Mouse (Mus musculus) liver, embryonic 15.5 days (tissue): ENCODE measurements around the gene Ino80d. TPM values are rescaled to one million over a fixed set of nuclear protein-coding genes. Genes with fewer than 3 reads are reported as not detected.

Source experiments
- ATAC-seq: fragments of 200-750 bp; cut with Nextera tagmentation; 2 replicates; pipeline ENCODE4 v1.8.0; 2017; ENCODE audit warnings: moderate number of reproducible peaks, mild to moderate bottlenecking, moderate library complexity; ENCODE audit not compliant: insufficient read depth
- H3K27ac ChIP-seq: fragments of 300-500 bp; sonication (generic); replicated peaks from 2 replicates; pipeline ENCODE4 v1.5.1; 2015; ENCODE audit warnings: mild to moderate bottlenecking, inconsistent platforms
- H3K27me3 ChIP-seq: fragments of 300-500 bp; sonication (generic); 2 replicates; pipeline ENCODE4 v1.6.1; 2015; ENCODE audit warnings: mild to moderate bottlenecking, inconsistent platforms
- H3K36me3 ChIP-seq: fragments of 300-500 bp; sonication (generic); replicated peaks from 2 replicates; pipeline ENCODE4 v1.6.1; 2015; ENCODE audit warnings: moderate library complexity, mild to moderate bottlenecking, inconsistent platforms
- H3K4me1 ChIP-seq: fragments of 300-500 bp; sonication (generic); replicated peaks from 2 replicates; pipeline ENCODE4 v1.6.1; 2015; ENCODE audit warnings: inconsistent platforms
- H3K4me2 ChIP-seq: fragments of 300-500 bp; sonication (generic); 2 replicates; pipeline ENCODE4 v1.6.1; 2015; ENCODE audit warnings: moderate library complexity, mild to moderate bottlenecking, inconsistent platforms
- H3K4me3 ChIP-seq: fragments of 300-500 bp; sonication (generic); replicated peaks from 2 replicates; pipeline ENCODE4 v1.5.1; 2015; ENCODE audit warnings: mild to moderate bottlenecking, inconsistent platforms
- H3K9ac ChIP-seq: fragments of 300-500 bp; sonication (generic); 2 replicates; pipeline ENCODE4 v1.6.1; 2015; ENCODE audit warnings: moderate library complexity, mild to moderate bottlenecking, inconsistent platforms
- H3K9me3 ChIP-seq: fragments of 300-500 bp; sonication (generic); replicated peaks from 2 replicates; pipeline ENCODE4 v1.6.1; 2016; ENCODE audit warnings: inconsistent platforms
- WGBS: fragments of 180-500 bp; shearing (Covaris S2); methylation state at CpG from one replicate; pipeline ENCODE4 v1.1.7; 2015; ENCODE audit warnings: mixed read lengths; ENCODE audit not compliant: insufficient replicate concordance; 5-methylcytosine and 5-hydroxymethylcytosine counted together
- polyA plus RNA-seq: library from polyadenylated mRNA; unstranded; fragments of >200 nt; fragmentation: Nextera tagmentation; extraction: Ambion mirVana; gene quantifications from 2 replicates; pipeline ENCODE4 v1.2.1, GENCODE M21; 2015

Ino80d gene
- polyA plus RNA-seq, 1 experiment from 2014 or later: 4.6 TPM

DNA sequence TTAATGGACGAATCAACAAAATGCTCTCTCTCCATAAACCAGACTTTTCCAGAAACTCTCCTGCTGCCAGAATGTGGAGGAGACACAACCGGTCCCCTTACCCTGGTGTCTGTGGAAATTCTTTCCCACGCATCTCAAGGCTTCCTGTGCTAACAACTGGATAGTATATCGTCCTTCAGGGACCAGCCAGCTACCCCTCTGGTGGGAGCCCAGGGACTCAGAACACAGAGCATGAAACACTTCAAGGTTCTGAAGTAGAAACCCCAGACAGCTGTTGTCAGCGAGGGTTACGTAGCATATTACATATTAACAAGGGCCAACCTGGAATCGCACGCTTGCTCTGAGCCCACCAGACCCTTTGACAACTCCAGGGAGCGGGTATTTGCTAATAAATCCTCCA is 163.9 kb downstream of the Ino80d start:
- no peak overlapping the region for H3K27ac ChIP-seq
- no peak overlapping the region for H3K9ac ChIP-seq
- H3K4me2 ChIP-seq: no peak overlapping the region
- H3K27me3 ChIP-seq: no peaks in the 10 kb centered on the region
- H3K4me1 ChIP-seq: no peaks in the 10 kb centered on the region
- no peak for ATAC-seq
- H3K9me3 ChIP-seq: no peaks in the 10 kb centered on the region
- H3K4me3 ChIP-seq: no peak overlapping the region
- no peaks in the 10 kb centered on the region for H3K36me3 ChIP-seq
- 69% methylated on average over 9 of the region's 9 CpGs for WGBS

DNA sequence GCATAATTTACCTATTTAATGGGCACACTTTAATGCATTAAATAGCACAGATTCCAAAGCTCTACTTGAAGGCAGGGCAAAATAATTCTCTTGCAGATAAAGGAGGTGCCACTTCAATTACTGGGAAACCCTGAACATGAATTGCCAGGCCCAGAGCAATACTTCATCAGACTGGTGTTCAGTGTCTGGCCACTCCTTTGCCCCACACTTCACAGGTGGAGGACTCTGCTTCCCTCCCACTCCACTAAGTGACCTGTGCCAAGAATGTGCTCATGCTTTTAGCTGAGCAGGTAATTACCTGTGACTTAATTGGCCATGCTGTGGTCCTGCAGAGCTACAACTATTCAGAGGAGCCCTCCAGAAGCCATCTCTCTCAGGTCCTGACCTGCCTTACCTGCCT is 166.7 kb downstream of the Ino80d start:
- H3K4me3 ChIP-seq: no peak overlapping the region
- no peaks in the 10 kb centered on the region for H3K4me1 ChIP-seq
- H3K27me3 ChIP-seq: no peaks in the 10 kb centered on the region
- no peaks in the 10 kb centered on the region for H3K9me3 ChIP-seq
- H3K4me2 ChIP-seq: no peak overlapping the region
- no peak overlapping the region for H3K27ac ChIP-seq
- no peaks in the 10 kb centered on the region for H3K36me3 ChIP-seq
- no peak for ATAC-seq
- no peak overlapping the region for H3K9ac ChIP-seq

DNA sequence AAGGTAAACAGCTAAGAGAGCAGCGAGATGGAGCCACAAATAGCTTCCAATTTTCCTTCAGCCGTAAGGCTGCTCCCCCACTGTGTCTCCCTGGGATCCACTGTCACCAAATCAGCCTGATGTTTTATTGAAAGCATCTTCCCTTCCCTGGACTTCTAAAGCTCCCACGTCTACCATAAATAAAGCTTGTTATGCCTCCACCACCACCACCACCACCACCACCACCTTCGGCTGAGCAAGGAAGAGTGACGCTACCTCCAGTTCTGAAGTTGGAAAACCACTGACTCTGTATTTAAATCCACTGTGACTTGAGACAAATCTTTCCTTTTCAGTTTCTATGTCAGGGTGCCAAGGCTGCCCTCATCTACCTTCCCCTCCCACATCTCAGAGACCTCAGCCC is 167.5 kb downstream of the Ino80d start:
- Histone ChIP-seq H3K9ac (no peak overlapping the region), H3K36me3 (no peaks in the 10 kb centered on the region), H3K27me3 (no peaks in the 10 kb centered on the region), H3K4me1 (no peaks in the 10 kb centered on the region), H3K27ac (no peak overlapping the region), H3K4me2 (no peak overlapping the region), H3K4me3 (no peak overlapping the region), H3K9me3 (no peaks in the 10 kb centered on the region)
- 61% methylated on average over 5 of the region's 5 CpGs for WGBS
- ATAC-seq: no peak

DNA sequence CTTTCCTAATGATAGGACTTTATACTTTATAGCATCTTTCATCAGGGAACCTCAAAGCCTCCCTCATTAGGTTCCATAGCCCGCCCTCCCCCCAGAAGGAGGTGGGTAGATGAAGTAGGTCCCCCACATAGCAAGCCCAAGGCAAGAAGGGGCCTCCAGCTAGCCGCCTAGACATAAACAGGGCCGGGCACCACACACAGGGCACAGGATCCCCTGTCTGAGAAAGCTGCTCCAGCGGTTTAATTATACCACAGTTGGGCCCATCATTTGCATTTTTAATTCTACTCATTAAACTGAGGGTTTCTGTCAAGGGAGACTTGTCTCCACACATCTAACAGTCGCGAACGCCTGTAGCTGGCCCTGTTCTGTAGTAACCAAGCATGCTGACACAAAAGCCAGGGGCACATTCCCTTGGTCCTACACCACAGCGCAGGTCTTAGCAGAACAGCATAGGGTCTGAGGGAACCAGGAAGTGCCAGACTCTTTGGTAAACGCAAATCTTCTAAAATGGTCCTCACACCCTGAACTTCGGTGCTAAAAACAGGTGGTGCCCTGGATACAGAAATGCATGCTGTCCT is 179.6 kb downstream of the Ino80d start:
- no peak overlapping the region for H3K27ac ChIP-seq
- H3K27me3 ChIP-seq: no peaks in the 10 kb centered on the region
- 69% methylated on average over 10 of the region's 10 CpGs for WGBS
- ATAC-seq: no peak
- no peaks in the 10 kb centered on the region for H3K4me1 ChIP-seq
- no peak overlapping the region for H3K4me3 ChIP-seq
- no peaks in the 10 kb centered on the region for H3K36me3 ChIP-seq
- H3K9ac ChIP-seq: no peak overlapping the region
- H3K9me3 ChIP-seq: no peaks in the 10 kb centered on the region
- no peak overlapping the region for H3K4me2 ChIP-seq

DNA sequence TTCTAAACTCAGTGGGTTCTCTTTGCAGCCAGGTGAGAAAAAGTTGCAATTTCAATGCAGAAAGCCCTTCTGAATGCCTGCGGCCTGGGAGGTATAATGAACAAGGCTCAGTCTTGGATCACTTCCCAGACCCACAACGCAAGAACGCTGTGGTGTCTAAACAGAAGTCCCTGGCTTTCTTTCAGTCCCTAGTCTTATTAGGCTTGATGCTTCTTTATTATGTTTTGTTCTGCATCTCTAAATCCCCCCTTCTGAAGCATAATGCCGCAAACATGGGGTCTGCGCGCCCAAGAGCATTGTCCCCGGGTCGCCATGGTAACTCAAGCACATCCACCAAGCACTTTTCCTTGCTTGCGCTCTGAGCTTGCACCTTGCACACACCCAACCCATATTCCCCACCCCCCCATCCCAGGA is 180.4 kb downstream of the Ino80d start:
- no peak for ATAC-seq
- Histone ChIP-seq H3K27me3 (no peaks in the 10 kb centered on the region), H3K4me3 (no peak overlapping the region), H3K9me3 (no peaks in the 10 kb centered on the region), H3K27ac (no peak overlapping the region), H3K4me2 (no peak overlapping the region), H3K9ac (no peak overlapping the region), H3K4me1 (no peaks in the 10 kb centered on the region), H3K36me3 (no peaks in the 10 kb centered on the region)
- WGBS: 81% methylated on average over 9 of the region's 9 CpGs

DNA sequence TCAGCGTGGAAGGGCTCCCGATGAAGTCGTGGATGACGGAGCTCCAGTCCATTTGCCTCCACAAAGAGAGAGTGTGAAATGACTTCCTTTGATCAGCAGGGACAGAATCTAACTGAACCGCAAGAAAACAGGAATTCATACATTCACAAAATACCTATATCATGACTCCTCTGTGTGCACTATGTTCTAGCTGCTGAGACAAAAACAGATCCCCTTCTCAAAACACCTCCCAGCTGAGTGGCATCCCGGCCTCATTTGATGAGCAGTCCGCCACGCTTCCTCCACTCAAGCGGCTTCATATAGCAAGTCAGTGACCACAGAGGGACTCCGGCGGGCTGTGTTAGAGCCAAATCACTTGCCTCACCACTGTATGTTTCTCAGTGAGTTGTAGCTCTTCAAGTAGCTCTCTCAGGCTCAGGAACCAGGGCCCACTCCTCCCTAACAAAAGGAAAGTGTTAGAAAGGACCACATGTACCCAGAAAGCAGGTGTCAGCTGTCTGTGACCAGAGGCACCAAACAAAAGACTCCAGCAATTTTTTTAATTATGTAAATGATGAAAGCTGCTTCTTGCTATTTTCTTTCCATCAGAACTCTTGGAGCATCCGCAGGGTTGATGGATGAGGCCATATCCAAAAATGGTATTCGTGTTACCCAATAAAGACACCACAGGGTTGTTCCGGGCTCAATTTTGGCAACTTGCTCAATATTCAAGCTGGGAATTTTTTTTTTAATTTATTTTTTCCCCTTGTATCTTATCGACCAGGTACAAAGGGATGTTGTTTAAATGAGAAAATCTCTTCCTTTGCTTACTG is 181.0 kb downstream of the Ino80d start:
- Histone ChIP-seq H3K36me3 (no peaks in the 10 kb centered on the region), H3K4me1 (no peaks in the 10 kb centered on the region), H3K9ac (no peak overlapping the region), H3K4me2 (no peak overlapping the region), H3K9me3 (no peaks in the 10 kb centered on the region), H3K27me3 (no peaks in the 10 kb centered on the region), H3K4me3 (no peak overlapping the region), H3K27ac (no peak overlapping the region)
- 69% methylated on average over 15 of the region's 15 CpGs for WGBS
- no peak for ATAC-seq

DNA sequence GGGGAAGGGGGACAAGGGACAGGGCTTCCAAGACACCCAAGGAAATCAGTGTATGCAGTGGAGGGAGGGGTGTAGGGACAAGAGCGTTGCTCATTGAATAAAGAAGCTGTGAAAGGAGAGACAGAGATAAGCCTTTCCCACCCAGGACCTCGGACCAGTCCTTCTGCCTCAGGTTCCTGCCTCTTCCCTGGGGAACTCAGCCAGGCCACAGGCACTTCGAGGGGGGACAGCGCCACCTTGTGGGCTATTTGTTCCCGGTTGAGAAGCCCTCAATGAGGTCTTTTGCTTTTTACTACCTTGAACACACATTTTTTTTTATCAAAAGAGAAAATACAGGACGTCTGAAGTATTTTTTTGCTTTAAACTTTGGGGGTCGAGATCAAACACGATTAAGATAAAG is 185.0 kb downstream of the Ino80d start:
- Histone ChIP-seq H3K4me2 (no peak overlapping the region), H3K27me3 (no peaks in the 10 kb centered on the region), H3K4me1 (no peaks in the 10 kb centered on the region), H3K9ac (no peak overlapping the region), H3K4me3 (no peak overlapping the region), H3K9me3 (no peaks in the 10 kb centered on the region), H3K36me3 (no peaks in the 10 kb centered on the region), H3K27ac (no peak overlapping the region)
- ATAC-seq: no peak
- 3% methylated on average over 8 of the region's 8 CpGs for WGBS

DNA sequence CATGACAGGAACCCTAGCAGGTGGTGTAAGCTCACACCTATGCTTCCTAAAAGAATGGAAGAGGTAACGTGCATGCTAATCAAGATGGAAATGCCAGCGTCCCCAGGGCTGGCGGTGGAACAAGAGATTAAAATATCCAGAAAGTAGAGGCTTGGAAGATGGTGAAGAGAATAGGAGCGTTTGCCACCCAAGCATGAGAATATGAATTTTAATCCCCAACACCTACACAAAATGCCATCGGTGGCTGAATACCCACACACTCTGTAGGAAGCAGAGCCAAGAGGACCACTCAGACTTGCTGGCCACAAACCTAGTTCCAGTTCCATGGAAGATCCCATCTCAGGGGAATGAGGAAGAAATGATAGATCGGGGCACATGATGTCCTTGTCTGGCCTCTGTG is 195.2 kb downstream of the Ino80d start:
- no peak for ATAC-seq
- no peak overlapping the region for H3K27ac ChIP-seq
- 68% methylated on average over 6 of the region's 6 CpGs for WGBS
- no peaks in the 10 kb centered on the region for H3K27me3 ChIP-seq
- H3K4me2 ChIP-seq: no peak overlapping the region
- H3K4me3 ChIP-seq: no peak overlapping the region
- no peaks in the 10 kb centered on the region for H3K9me3 ChIP-seq
- no peak overlapping the region for H3K9ac ChIP-seq
- H3K36me3 ChIP-seq: no peaks in the 10 kb centered on the region
- H3K4me1 ChIP-seq: no peaks in the 10 kb centered on the region

DNA sequence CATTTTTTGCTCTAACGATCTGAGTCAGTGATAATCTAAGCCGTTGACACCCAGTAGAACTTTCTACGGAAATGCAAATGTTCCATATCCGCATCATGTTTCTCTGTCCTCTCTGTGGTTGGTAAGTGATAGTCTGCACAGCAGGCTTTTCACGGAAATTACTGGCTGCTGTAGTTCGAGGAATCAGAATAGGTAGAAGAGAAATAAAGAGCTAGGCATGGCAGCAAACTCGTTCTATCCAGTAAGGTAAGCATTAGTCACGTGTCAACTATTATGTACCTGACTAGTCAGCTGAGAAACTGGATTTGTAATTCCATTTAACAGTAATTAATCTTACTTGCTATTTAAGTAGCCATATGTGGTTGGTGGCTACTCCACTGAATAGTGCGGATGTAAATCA is 197.9 kb downstream of the Ino80d start:
- Histone ChIP-seq H3K27me3 (no peaks in the 10 kb centered on the region), H3K36me3 (no peaks in the 10 kb centered on the region), H3K27ac (no peak overlapping the region), H3K9me3 (no peaks in the 10 kb centered on the region), H3K9ac (no peak overlapping the region), H3K4me2 (no peak overlapping the region), H3K4me1 (no peaks in the 10 kb centered on the region), H3K4me3 (no peak overlapping the region)
- 60% methylated on average over 9 of the region's 9 CpGs for WGBS
- no peak for ATAC-seq

DNA sequence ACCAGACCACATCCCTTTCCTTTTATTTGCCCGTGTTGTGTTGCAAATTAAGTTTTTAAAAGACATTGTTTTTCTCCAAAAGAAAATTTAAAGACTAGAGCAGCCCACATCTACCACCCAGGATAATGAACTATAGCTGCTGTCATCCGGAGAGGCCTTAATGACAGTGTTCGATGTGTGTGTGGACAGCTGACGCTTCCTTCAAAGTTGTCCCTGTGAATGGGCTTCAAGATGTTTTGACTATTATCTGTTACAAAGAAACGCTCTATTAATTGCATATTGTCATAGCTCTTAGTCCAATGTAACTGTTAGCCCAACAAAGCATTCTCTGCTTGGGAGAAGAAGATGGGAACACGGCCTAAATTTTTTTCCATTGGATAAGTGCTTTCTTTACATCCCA is 200.0 kb downstream of the Ino80d start:
- Histone ChIP-seq H3K4me1 (no peaks in the 10 kb centered on the region), H3K9ac (no peak overlapping the region), H3K4me3 (no peak overlapping the region), H3K4me2 (no peak overlapping the region), H3K36me3 (no peaks in the 10 kb centered on the region), H3K9me3 (no peaks in the 10 kb centered on the region), H3K27ac (no peak overlapping the region), H3K27me3 (no peaks in the 10 kb centered on the region)
- 72% methylated on average over 6 of the region's 6 CpGs for WGBS
- ATAC-seq: no peak

DNA sequence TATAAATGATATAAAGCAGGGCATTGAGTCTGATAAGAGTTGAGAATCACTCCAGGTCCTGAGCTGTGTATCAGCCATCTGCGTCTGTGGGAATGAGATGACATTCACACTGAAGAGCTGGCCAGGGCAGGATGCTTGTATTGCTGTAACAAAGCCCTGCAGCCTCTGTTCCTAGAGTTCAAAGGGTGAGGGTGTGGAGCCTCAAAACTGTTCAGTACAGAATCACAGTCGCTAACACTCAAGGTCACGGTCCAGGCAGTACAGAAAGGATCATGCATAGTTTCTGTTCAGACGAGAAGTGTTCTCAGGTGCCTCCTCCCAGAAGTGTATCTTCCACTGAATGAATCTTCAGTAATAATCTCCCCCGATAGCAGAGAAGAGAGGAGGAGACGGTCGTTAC is 203.0 kb downstream of the Ino80d start:
- Histone ChIP-seq H3K36me3 (no peaks in the 10 kb centered on the region), H3K4me3 (no peak overlapping the region), H3K27me3 (no peaks in the 10 kb centered on the region), H3K9me3 (no peaks in the 10 kb centered on the region), H3K9ac (no peak overlapping the region), H3K4me1 (no peaks in the 10 kb centered on the region), H3K27ac (no peak overlapping the region), H3K4me2 (no peak overlapping the region)
- no peak for ATAC-seq
- 58% methylated on average over 7 of the region's 7 CpGs for WGBS

DNA sequence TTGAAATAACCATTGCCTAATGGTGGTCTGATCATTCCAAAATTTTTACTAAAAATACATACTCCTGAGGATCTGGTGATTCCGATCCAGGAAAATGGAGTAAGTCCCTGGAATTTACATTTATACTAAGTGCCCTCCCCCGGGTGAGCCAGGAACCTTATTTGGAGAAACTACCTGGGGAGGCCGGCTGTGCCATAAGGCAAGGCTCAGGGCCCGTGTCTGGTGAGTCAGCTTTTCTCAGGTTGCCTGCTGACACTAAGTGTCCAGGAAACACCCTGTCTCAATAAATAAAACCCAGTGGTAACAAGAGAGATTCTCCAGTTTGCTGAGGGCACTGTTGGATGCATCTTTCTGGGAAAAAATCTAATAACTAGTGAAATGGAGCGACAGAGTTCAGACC is 205.3 kb downstream of the Ino80d start:
- Histone ChIP-seq H3K27me3 (no peaks in the 10 kb centered on the region), H3K9ac (no peak overlapping the region), H3K4me1 (no peaks in the 10 kb centered on the region), H3K9me3 (no peaks in the 10 kb centered on the region), H3K27ac (no peak overlapping the region), H3K36me3 (no peaks in the 10 kb centered on the region), H3K4me2 (no peak overlapping the region), H3K4me3 (no peak overlapping the region)
- no peak for ATAC-seq
- WGBS: 56% methylated on average over 5 of the region's 5 CpGs
